Mouse (Mus musculus): Measurements from ENCODE around the gene Ankrd34c. TPM values are rescaled to one million over a fixed set of nuclear protein-coding genes. Genes with fewer than 3 reads are reported as not detected.
A peak's percentile ranks its signal among the peaks of the same experiment; 100 is the strongest.

The Ankrd34c gene
- total RNA-seq (2021): 1 to 10 TPM in 1 of 2 experiments, under 1 TPM in 1; 0.83 to 1.4 TPM
- long read RNA-seq, experiment 1: 0 reads
- long read RNA-seq, experiment 2, full-length matches to known transcripts: 1 of 1 reads
- long read RNA-seq, experiment 2, partial matches to known transcripts: 0 of 1 reads
- long read RNA-seq, experiment 2, other reads (novel, unspliced or antisense): 0 of 1 reads

DNA sequence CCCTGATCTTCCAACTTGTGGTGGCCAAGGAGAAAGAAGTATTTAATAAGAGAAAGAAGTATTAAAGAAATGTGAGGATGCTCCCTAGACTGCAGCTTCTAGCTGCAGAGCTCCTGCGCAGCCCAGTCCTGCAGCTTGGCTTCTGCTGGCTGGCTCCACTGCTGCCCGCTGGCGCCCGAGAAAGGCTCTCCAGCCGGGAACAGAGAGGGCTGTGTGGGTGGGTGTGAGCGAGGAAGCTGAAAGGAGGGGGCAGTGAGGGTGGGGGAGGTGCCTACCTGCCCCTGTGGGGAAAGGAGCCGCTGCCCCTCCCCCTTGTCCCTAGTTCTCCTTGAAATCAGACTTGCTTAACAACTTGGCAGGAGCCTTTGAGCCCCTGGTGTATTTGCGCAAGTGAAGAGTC lies at the start of gene Ankrd34c:
Ankrd34c (minus strand) TSS at position 181 of the 400 bp plus-strand sequence.
- peak in 1 of 2 experiments; percentile 6 for DNase-seq (ENCODE audit: low spot score in 2 of 2)

DNA sequence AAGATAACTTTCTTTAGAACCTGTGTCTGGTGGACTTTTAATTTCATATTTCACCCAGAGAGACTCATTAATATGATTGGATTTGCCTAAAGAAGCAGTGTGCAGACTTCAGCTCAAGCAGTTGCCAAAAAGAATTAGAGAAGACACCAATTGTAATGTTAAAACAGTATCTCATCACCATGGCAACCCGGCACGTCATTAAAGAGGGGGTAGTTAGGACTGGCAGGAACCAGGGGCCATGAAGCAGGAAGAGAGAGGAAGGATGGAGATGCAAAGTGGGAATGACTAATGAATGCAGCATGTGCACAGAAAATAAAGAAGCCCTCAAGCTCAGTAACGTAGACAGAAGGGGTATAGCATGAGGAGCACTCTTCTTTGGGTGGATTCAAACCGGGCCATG lies 49.3 kb upstream of the Ankrd34c start:
- peak in 1 of 2 experiments; percentile 33 for DNase-seq (ENCODE audit: low spot score in 2 of 2)

DNA sequence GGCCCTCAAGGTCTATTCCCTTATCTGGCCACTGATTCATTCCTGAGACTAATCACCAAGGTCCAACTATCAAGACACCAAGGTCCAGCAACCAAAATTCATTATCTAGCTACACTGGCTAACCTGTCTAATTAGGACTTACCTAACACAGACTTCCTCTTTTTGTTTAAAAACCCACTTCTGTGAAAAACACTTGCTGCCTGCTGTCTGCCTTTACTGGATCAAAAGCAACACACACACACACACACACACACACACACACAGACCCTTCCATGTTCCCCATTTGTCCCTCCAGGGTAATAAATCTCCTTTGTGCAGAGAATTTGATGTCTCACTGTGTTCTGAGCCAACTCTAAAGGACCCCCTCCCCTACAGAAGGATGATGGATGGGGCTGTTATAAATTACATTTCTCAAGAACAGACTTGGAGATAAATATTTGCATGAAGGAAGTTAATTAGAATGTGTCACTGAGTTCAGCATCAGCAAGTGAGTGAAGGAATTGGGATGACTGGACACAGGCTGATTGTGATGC lies 43.2 kb upstream of the Ankrd34c start:
- DNase-seq (ENCODE audit: low spot score in 2 of 2): no peak

DNA sequence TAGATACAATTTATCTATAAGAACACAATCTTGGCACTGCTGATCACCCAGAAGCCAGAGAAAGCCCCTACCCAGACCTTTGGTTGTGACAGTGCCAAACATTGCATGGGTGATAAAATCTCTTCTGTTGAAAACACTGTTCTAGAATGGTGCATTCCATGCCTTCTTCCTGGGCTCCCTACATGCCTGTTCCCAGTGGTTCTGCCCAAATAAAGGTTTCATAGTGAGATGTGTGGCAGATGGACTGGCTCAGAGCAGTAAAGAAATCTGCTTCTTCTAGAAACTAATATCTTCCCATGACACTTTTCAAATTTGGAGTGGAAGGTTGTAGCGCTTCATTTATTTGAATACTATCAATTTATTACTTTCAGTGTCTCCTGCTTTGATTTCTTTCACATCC lies 41.0 kb upstream of the Ankrd34c start:
- DNase-seq (ENCODE audit: low spot score in 2 of 2): peak in 1 of 2 experiments; percentile 23

DNA sequence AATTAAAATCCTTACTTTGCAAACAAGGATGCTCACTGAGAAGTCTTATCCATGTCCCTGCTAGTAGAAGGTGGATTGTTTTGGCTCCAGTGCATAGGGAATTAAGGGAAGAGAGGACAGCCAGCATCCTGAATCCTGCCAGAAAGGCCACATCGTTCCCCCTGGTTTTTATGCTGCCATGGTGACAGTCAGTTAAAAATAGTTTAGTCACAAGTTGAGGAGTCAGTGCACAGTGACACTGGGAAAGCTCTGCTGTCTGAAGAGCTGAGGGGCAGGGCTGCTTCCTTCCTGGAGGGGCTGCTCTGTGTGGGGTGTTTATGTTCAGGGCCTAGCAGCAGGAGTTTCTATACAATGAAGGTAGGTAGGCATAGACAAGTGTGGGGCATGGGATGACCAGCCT lies 32.9 kb upstream of the Ankrd34c start:
- DNase-seq (ENCODE audit: low spot score in 2 of 2): peak in 1 of 2 experiments; percentile 10

DNA sequence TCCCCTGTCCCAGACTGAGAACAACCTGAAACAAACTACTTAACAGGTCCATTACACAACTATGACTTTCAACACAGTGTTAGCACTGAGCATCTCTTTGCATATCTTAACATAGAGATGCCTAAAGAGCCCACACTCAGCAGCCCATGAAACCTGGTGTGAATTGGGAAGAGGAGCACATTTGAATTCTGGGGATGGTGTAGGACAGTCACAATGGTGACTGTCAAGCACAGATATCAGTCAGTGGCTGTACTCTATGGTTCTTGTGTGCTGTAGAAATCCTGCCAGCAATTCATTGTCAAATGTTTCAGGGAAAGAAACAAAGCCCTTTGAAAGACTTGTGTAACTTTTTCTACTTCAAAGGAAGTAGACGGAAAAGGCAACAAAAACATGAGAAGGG lies 23.7 kb upstream of the Ankrd34c start:
- DNase-seq (ENCODE audit: low spot score in 2 of 2): no peak

DNA sequence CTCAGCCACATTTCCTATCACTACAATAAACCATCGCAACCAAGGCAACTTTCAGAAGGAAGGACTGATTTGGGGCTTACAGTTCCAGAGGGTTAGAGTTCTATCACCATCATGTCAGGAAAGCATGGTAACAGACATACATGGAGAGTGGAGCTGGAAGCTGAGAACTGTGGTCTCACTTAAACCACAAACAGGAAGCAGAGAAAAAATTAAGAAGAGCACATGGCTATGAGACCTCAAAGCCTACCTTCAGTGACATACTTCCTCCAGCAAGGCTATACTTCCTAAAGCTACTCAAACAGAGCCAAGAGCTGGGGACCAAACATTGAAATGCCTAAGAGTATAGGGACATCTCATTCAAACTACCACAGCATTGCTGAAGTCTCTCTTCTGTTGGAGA lies 20.3 kb upstream of the Ankrd34c start:
- DNase-seq (ENCODE audit: low spot score in 2 of 2): no peak

DNA sequence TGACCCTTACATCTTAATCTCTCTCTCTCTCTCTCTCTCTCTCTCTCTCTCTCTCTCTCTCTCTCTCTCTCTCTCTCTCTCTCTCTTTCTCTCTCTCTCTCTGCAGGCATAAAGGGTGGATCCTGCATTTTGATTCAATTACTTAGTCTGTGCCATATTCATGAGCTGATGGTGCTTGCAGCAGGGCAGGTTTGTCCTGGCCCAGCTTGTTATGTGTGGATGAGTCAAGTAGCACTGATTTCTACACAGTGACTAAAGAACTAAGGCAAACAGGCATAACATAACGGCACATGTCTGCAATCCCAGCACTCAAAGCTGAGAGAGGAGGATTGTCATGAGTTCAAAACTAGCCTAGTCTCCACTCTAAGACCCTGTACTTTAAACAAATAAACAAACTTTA lies 19.9 kb upstream of the Ankrd34c start:
- DNase-seq (ENCODE audit: low spot score in 2 of 2): no peak

DNA sequence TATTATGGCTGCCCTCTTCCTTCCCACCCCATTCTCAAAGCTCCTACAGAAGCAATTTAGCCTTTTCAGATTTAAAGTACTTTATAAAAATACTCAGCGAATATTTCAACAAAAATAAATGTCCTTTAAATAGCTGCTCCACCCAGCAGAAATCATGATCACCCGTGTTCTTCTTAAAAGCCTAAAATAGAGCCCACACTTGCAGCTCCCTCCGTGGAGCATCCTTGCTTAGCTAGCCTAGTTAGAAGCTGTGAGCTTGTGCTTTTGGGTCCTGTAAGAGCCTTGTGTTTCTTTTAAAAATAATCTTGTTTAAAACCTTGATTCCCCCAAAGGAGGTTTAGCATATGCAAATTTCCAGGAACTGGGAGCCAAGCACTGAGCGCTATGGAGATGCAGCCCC lies 19.3 kb upstream of the Ankrd34c start:
- peak in 1 of 2 experiments; percentile 9 for DNase-seq (ENCODE audit: low spot score in 2 of 2)

DNA sequence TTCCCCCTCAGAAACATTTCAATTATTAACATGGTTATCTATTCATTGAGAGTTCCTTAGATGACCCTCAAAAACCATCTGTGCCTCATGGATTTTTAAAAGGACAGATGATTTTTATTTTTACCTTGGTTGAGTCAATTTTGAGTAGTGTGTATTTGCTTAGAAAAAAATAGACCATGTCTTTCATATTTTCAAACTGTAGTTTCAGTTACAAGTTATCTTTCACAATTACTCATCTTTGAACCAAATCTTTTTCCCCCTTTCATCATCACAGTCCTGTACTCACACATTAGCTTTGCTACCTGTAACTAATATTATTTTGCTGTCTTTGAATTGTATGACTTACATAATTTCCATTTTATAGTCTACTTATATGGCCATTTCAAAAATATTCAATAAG lies 1.8 kb upstream of the Ankrd34c start:
- DNase-seq (ENCODE audit: low spot score in 2 of 2): no peak

DNA sequence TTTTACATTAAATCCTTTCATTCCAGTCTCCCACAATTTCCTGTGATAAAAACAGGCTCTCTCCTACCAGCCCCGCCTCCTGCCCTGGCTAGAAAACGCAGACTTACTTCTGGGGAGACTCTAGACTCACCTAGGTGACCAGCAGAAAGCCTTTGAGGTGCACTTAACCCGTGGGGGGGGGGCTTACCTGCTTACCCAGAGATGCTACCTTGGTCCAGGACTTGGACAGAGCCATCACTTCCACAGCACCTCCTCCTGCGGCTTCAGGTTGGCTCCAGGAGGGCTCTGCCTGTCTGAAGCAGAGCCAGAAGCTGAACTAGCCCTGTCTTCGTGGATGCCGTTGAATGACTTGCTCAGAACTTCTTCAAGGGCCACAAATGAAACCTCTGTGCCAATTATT lies 387 bp downstream of the Ankrd34c start:
- no peak for DNase-seq (ENCODE audit: low spot score in 2 of 2)

DNA sequence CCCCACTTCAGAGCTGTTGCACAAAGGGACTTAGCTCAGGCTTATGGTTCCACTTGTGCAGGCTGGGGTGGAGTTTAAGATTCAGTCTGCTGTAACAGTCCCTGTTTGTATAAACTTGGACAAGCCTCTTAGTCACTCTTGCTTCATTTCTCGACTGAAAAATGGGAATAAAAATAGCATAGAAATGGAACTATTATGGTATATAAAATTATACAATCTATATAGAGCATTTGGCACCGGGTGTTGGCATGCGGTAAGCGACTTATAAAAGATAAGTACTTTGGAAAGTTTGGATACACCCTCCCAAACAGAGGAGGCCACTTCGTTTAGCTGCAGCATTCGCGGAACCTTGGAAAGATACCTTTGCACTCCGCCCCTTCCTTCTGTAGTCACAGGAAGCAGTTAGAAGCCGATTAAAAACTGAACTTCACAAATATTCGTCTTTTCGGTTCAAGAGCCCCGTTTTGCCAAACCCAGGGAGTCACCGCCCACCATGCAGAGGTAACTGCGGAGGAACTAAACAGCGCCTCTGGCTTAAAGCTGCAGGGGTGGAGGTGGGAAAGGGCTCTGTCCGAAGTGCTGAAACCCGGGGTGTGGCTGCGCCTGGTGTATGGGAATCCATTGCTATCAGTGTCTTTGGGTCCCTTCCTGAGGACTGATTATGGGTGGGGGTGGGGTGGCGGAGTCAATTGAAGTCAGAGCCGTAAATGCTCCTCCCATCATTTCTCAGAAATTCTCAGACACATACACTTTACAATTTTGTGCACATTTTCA lies 1.2 kb downstream of the Ankrd34c start:
- no peak for DNase-seq (ENCODE audit: low spot score in 2 of 2)

DNA sequence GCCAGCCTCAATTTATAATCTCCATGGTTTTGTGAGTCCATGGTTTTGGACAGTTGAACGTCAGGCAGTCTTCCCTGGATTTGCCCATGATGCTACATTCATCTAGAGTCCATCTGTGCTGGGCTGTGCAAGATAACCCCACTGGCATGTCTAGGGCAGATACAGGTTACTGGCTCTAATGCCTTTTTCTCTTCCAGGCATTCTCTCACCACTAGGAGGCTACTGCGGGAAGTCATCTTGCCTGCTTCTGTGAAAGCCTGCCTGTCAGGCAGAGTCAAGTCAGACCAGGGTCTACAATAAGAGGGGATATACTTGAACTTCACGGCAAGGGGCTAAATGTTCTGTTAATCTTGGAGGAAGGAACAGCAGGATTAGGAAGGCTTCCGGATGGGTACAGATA lies 31.4 kb downstream of the Ankrd34c start:
- DNase-seq (ENCODE audit: low spot score in 2 of 2): peak in 1 of 2 experiments; percentile 13

DNA sequence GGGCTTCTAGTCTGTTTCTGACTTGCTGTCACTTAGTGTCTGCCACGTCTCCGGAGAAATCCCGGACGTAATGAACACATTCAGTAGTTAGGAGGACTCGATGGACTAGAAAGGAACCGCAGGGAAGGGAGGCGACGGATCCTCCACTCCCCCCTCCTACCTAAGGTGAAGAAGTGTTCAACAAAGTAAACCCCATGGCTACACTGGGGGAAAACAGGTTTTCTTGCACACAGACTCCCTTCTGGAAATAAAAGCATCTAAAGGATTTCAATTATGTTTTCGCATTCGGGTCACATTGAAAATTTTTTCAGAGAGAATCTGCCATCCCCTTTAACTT lies 33.1 kb downstream of the Ankrd34c start:
- no peak for DNase-seq (ENCODE audit: low spot score in 2 of 2)

DNA sequence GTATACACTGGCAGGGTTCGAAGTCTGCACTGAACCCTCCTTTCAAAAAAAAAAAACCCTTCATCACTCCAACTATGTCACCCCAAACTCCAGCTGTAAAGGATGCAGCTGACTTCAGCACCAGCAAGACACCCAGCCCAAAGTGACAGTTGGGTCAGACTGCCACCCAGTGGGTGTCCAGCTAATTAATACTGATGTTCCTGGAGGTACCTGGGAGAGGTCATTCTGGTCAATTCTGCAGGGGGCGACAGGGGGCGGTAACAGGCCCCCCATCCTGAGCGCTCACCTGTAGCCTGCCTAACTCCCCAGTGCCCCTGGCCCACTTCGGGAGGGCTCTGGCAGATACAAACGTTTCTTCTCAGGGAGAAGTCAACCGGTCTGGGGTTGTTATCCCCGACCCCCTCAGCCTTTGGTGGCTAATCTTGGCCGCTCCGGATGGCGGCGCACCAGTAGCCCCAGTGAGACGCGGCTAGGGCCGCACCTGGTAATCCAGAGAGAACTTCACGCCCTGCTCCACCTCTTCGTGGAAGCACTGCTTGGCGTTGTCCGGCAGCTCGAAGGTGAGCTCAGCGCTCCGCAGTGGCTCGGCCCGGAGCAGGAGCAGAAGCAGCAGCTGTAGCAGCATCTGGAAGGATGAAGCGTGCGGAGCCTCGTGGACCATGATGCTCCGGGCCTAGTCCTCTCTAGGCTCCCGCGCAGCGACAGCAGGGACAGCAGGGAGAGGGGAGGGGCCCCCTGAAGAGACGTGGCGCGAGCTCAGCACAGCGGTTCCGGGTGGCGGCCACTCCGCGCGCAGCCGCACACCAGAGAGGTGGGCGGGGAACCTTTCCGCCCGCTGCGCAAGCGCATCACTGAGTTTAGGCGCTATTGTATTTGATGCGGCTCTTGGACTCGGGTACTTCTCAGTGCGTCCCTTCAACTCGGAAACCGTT lies 33.7 kb downstream of the Ankrd34c start, which contains the start of gene Tmed3:
Tmed3 (minus strand) TSS at position 804 of the 932 bp plus-strand sequence.
- DNase-seq (ENCODE audit: low spot score in 2 of 2): peak; percentile 87 to 95

DNA sequence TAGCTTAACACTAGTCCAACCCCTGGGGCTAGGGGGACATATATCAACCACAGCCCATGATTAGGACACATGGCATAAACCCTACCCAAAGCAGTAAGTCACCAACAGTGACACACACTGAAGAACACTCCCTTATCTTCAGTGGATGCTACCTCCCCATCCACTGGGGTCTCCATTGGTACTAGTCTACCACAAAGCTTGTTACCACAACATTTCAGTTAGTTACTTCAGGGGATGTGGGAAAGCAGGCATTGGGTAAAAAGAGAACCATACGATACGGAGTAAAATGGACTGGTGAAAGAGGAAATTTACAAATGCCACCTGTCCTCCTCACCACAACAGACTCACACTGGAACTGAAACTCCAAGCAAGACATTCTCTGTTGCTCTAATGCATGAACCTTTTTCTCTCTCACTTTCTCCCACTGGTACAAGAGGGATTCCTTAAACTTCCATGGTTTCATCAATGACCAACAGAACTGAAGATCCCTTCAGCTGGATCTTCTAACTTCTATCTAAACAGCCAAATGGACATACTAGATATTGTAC lies 37.3 kb downstream of the Ankrd34c start:
- DNase-seq (ENCODE audit: low spot score in 2 of 2): no peak

DNA sequence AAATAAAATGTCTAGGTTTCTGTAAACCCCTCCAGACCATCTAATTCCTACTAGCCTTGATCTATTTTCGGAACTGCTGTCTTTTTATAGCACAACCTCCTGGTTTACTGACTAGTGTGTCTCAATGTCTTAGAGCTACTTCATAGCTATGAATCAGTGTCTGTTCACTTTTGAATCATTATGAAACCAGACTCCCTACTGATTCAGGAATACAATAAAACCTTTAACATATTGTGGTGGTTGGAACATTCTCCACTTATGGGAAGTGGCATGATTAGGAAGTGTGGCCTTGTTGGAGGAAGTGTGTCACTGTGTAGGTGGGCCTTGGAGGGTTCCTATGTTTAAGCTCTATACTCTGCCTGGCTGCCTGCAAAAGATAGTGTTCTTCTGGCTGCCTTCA lies 43.1 kb downstream of the Ankrd34c start:
- no peak for DNase-seq (ENCODE audit: low spot score in 2 of 2)

DNA sequence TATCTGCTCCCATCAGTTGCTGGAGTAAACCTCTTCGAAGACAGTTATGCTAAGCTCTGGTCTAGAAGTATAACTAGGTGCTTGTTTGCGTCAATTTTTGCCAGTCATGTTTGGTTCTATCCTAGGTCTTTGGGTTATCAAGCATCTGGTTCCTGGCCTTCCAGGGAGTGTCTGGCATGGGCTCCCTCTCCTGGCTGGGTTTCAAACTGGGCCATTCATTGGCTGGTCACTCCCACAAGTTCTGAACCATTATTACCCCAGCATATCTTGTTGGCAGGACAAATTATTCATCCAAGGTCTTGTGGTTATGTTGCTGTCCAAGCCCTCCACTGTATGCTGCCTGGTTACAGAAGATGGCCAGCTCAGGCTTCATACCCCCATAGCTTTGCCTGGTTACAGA lies 44.6 kb downstream of the Ankrd34c start:
- DNase-seq (ENCODE audit: low spot score in 2 of 2): no peak

DNA sequence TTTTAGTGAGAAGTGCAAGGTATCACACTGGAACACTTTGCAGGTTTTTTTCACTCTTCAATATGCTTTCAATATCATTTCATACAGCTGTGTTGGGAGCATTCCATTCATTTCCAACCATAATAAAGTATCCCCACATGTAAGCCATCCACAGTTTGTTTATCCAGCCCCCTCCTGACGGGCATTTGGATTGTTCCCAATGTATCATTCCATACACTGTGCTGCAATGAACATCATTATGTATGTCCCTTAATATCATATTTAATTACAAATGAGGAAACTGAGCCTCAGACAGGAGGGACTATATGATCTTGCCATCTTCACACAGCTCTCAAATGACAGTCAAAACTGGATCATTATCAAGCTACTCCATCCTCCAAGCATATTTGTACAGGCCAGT lies 49.1 kb downstream of the Ankrd34c start:
- DNase-seq (ENCODE audit: low spot score in 2 of 2): no peak

DNA sequence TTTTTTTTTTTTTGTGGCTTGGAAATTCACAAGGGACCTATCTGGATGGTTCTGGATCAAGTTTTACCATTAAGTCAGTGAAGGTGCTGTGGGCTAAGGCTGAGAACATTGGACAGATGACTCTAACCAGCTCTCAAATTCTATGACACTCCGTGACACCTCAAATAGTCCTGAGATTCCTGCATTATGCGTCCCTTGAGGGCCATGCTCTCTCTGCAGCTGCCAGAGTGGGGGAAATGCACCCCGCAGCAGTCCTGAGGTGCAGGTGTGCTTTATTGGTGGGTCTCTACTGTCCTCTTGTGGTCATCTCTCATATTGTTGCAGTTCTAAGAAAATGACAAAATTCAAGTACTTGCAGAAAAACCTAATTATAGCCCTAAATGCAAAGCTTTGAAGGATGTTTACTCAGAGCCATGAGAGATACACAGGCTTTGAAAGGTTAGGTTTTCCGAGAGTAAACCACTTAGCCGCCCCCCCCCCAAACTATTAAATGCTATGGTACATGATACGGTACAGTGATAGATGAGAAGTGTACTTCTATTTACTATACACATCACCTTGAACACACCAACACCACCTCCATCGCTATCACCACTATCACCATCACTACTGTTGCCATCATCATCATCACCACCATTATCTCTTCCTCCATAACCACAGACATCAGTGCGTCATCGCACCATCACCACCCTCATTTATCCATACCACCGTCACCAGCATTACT lies 50.6 kb downstream of the Ankrd34c start:
- peak in 1 of 2 experiments; percentile 49 for DNase-seq (ENCODE audit: low spot score in 2 of 2)

DNA sequence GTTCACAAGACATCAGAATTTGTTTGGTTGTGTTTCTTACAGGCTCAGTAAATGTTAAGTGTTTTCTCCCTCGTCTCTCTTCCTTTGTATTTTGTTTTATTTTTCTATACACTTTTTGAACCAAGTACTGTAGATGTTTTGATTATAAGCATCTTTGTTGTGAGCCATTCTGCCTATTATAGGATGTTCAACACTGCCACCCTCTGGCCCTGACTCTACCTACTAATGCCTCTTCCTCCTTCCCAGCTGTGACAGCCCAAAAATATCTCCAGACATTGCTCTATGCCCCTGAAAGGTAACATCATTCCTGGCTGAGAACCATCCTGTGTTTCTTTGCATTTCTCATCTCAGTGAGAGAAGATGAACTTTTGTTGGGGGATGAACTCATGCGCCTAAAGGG lies 52.0 kb downstream of the Ankrd34c start:
- DNase-seq (ENCODE audit: low spot score in 2 of 2): no peak
